Mouse (Mus musculus) spleen, embryonic (tissue): Measurements from ENCODE around the gene Gm10518.

Experiments used
- CTCF ChIA-PET: fragments of 350-600 bp; sonication (Branson Sonifier 250); formaldehyde crosslinking; loops from one replicate; lab custom pipeline; 2022; lab: Charles Lee

Gm10518 gene

DNA sequence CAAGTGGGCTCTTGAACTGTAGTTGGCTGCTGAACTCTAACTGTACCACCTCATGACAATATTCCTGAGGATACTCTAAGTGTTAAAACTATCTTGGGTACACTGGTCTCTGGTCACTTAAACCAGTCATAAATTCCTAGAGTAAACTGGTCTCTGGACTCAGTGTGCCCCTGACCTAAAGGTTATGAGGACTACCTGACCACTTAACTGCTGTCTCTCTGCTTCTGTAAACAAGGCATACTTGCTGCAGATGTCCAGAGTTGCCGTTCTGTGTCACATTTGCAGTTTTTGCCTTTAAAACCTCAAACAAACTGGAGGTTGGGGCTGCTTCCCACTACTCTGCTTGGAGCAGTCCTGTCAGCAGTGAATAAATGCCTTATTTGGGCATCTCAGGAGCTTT is 30.4 kb downstream of the Gm10518 start:
- CTCF ChIA-PET = no interaction called here

DNA sequence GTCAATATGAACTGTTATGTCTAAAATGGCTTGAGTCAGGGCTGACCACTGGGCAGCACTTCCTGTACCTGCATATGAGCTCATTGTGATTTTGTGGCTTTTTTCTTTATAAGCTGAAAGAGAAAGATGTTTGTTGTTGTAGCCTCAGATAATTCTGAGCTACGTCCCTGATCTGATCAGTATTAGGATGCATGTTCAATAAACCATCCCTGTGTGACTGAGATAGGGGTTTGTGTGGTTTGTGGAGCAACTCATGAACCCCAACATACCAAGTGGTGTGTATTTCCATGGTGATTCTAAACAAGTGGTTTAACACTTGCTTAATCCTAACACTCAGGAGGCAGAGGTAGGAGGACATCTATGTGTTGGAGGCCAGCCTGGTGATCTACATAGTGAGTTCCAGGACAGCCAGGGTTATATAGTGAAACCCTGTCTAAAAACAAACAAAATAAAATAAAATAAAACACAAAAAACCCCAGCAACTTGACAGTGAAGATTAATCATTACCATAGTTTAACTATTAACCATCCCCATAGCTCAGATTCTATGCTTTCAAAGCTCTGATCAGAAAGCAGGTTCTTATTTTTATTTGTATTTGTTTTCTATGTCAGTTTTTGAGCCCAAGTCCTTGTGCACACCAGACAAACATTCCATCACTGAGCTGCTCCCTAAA is 32.7 kb downstream of the Gm10518 start:
- CTCF ChIA-PET = interaction anchor here (0.7 kb wide), 1 partner anchor 1064 kb away, joined by 3 read pairs; no protein-coding TSS in a partner anchor

DNA sequence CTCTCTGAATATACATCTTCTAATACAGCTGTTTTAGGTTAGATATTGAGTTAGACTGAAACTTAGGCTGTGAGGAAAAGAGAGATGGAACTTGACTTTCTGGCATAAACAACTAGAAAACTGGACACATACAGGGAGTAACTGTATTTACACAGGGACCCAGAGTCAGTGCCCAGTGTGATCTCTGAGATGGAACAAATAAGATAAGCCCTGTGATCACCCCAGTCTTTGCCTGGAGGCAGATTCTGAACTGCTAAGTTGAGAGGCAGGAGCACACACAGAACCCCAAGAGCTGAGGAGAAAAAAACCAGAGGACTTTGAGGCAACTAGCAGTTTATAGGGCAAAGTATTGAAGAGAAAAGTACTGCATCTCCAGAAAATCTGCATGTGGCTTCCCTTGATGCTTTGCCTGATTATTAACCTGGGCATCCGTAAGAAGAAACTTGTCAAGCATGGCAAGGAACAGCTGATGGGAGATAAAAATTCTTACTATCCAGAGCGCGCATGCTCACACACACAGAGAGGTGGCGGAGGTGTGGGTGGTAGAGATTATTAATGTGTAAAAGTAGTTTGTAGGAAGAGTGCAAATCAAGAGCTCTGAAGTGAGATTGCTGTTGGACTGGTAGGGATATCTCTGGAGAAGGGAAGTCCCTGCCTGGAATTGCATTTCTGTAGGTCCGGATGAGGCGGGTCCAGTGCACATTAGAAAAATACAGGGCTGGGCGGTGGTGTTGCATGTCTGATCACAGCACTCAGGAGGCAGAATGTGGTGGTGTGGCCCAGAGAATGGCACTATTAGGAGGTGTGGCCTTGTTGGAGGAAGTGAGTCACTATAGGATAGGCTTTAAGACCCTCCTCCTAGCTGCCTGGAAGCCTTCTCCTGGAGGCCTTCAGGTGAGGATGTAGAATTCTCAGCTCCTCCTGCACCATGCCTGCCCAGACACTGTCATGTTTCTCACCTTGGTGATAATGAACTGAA is 33.5 kb downstream of the Gm10518 start:
- CTCF ChIA-PET = interaction anchor here (0.7 kb wide), 1 partner anchor 1063 kb away, joined by 3 read pairs; no protein-coding TSS in a partner anchor

GRCm38 (mm10) chr1:179842568-179842967 is 39.4 kb downstream of the Gm10518 start:
- CTCF ChIA-PET = interaction anchor here (1.3 kb wide), 1 partner anchor 10 kb away, joined by 4 read pairs; no protein-coding TSS in a partner anchor

GRCm38 (mm10) chr1:179843981-179844380 is 40.8 kb downstream of the Gm10518 start:
- CTCF ChIA-PET = interaction anchor here (1.2 to 1.3 kb wide), 2 partner anchors 9 to 48 kb away, joined by 3 to 4 read pairs; no protein-coding TSS in a partner anchor

- CTCF ChIA-PET = interaction anchor here (0.6 to 1.2 kb wide), 2 partner anchors 29 to 48 kb away, joined by 3 to 5 read pairs; no protein-coding TSS in a partner anchor
These were observed 41.7 kb downstream of the Gm10518 start for GRCm38 (mm10) chr1:179844894-179845293.

GRCm38 (mm10) chr1:179845832-179846499 is 42.8 kb downstream of the Gm10518 start:
- CTCF ChIA-PET = interaction anchor here (0.6 kb wide), 1 partner anchor 76 kb away, joined by 3 read pairs; no protein-coding TSS in a partner anchor

DNA sequence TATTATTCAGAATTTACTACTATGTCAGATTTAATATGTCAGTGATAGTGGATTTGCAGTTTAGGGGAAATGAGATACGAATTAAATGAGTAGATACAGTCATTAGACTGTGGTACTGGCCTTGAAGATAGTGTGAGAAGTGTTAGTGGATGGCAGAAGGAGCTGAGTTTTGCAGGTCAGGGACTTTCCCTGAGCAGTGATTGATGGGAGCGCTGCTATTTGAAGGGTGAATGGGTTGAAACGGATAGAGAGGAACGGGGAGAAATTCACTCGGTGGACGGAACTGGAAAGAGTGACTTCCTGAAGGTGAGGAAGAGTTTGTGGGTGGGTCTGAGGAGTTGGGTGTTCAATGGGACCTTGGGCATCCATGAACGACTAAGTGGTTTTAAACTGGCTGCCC is 44.0 kb downstream of the Gm10518 start:
- CTCF ChIA-PET = no interaction called here

GRCm38 (mm10) chr1:179847759-179848389 is 44.7 kb downstream of the Gm10518 start:
- CTCF ChIA-PET = interaction anchor here (0.7 kb wide), 1 partner anchor 328 kb away, joined by 3 read pairs; no protein-coding TSS in a partner anchor

DNA sequence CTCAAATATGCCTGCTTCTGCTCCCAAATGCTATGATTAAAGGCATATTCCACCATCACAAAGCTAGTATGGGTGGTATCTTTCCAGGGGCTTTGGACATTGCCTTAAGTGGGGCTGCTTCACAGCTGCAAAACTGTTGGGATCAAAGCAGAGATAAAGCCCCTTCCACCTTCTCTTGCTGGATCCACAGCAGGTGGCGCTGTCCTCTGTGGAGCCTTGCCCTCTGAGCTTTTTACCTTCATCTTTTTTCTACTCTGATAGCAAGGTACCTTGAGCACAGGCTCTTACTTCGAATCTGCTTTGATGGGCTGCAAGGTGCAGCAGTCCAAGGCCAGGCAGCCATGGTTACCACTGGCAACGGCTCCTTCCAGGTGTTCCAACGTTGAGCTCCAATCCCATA is 50.2 kb downstream of the Gm10518 start:
- CTCF ChIA-PET = interaction anchor here (1.8 kb wide), 1 partner anchor 10 kb away, joined by 4 read pairs; no protein-coding TSS in a partner anchor
